Mouse (Mus musculus): ENCODE measurements around the gene Cnnm2. TPM values are rescaled to one million over a fixed set of nuclear protein-coding genes. Genes with fewer than 3 reads are reported as not detected.

The Cnnm2 gene
- polyA plus RNA-seq, 1 experiment from 2014 or later: 4.0 TPM

DNA sequence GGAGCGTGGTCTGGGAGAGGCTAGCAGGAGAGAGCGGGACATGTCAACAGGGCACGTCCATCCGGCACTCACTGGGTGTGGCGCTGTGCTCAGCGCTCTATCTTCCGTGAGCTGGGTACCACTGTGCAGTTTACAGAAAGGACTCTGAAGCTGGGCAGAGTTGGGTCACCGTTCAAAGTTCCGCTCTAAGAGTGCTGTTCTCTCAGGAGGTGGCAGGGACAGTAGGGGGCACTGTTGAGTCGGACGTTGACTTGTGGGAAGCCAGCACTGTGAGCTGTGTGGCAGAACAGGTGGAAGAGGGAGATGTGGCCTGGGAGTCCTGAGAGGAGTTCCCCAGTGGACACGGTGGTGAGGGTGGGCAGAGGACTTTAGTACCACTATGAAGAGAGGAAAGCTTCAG is 114.4 kb downstream of the Cnnm2 start:
- WGBS: 39% methylated on average over 12 of the region's 12 CpGs
- no peak for ATAC-seq (ENCODE audit: insufficient number of reproducible peaks, low FRiP score, low TSS enrichment, low read depth)
- no peak overlapping the region for H3K27ac ChIP-seq

DNA sequence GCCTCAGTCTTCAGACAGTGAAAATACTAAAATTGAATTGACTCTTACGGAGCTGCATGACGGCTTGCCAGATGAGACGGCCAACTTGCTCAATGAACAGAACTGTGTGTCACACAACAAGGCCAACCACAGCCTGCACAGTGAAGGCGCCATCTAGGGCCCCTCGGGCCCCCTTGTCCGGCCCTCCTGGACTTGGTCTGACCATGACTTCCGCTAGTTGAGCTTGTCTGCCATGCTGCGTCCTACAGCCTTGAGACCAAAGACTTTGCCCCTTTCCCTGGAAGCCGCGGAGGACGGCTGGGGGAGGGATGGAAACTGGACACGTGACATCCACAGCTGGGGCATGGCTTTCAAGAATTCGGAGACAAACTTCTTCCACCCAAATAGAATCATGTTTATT is 116.5 kb downstream of the Cnnm2 start:
- Histone ChIP-seq H3K36me3 (peaks cover 16% of the 10 kb centered on the region; the same call in 1 of the 2 replicates), H3K27me3 (no peaks in the 10 kb centered on the region), H3K4me3 (no peak overlapping the region), H3K9ac (no peak overlapping the region), H3K27ac (no peak overlapping the region), H3K4me1 (0 out of 2 replicates have a peak, but pooled peaks cover 3% of the 10 kb centered on the region), H3K4me2 (no peak overlapping the region), H3K9me3 (no peaks in the 10 kb centered on the region)
- WGBS: 87% methylated on average over 13 of the region's 13 CpGs
- no peak for ATAC-seq (ENCODE audit: insufficient number of reproducible peaks, low FRiP score, low TSS enrichment, low read depth)

More for the DNA sequence above, 114.4 kb downstream of the Cnnm2 start:
- Histone ChIP-seq H3K9ac (no peak overlapping the region), H3K4me2 (no peak overlapping the region), H3K4me3 (no peak overlapping the region), H3K36me3 (no peaks in the 10 kb centered on the region), H3K27me3 (no peaks in the 10 kb centered on the region), H3K9me3 (no peaks in the 10 kb centered on the region), H3K4me1 (0 out of 2 replicates have a peak, but pooled peaks cover 3% of the 10 kb centered on the region)

GRCm38 (mm10) chr19:46878346-46878745 is 117.0 kb downstream of the Cnnm2 start:
- H3K4me1 ChIP-seq: 0 out of 2 replicates have a peak, but pooled peaks cover 3% of the 10 kb centered on the region
- no peaks in the 10 kb centered on the region for H3K9me3 ChIP-seq
- 43% methylated on average over 13 of the region's 13 CpGs for WGBS
- H3K36me3 ChIP-seq: peaks cover 18% of the 10 kb centered on the region; the same call in 1 of the 2 replicates
- no peak overlapping the region for H3K4me2 ChIP-seq
- H3K27me3 ChIP-seq: no peaks in the 10 kb centered on the region
- no peak overlapping the region for H3K9ac ChIP-seq
- no peak for ATAC-seq (ENCODE audit: insufficient number of reproducible peaks, low FRiP score, low TSS enrichment, low read depth)
- H3K27ac ChIP-seq: no peak overlapping the region
- H3K4me3 ChIP-seq: no peak overlapping the region

DNA sequence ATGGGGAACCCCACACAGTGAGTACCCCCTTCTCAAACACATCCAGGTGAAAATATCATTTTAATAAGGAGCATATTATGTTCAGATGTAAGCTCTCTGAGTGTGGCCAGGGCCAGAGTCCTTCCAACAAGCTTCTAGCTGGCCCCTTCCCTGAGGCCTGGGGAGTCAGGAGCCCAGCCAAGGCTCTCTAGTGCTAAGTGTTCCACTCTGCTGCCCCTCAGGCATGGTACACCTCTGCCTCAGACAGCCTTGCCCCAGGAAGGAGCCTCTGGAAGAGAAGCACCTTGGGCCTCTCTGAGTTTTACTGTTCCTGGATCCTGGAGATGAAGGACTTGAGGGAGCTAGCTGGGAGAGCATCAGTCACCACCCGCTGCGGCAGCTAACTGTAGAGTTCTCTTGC is 118.5 kb downstream of the Cnnm2 start:
- H3K4me2 ChIP-seq: no peak overlapping the region
- H3K4me3 ChIP-seq: no peak overlapping the region
- no peaks in the 10 kb centered on the region for H3K27me3 ChIP-seq
- no peak overlapping the region for H3K9ac ChIP-seq
- ATAC-seq (ENCODE audit: insufficient number of reproducible peaks, low FRiP score, low TSS enrichment, low read depth): no peak
- no peak overlapping the region; the same call in 1 of the 2 replicates for H3K27ac ChIP-seq
- 94% methylated on average over 2 of the region's 2 CpGs for WGBS
- no peaks in the 10 kb centered on the region for H3K9me3 ChIP-seq
- H3K4me1 ChIP-seq: 0 out of 2 replicates have a peak, but pooled peaks cover 3% of the 10 kb centered on the region
- H3K36me3 ChIP-seq: peaks cover 29% of the 10 kb centered on the region

- Histone ChIP-seq H3K4me3 (no peak overlapping the region), H3K27ac (no peak overlapping the region), H3K27me3 (no peaks in the 10 kb centered on the region), H3K36me3 (peaks cover 81% of the 10 kb centered on the region), H3K9me3 (no peaks in the 10 kb centered on the region), H3K9ac (no peak overlapping the region), H3K4me1 (0 out of 2 replicates have a peak, but pooled peaks cover 2% of the 10 kb centered on the region), H3K4me2 (no peak overlapping the region)
- WGBS: 88% methylated on average over 4 of the region's 4 CpGs
- no peak for ATAC-seq (ENCODE audit: insufficient number of reproducible peaks, low FRiP score, low TSS enrichment, low read depth)
These were observed 124.0 kb downstream of the Cnnm2 start for GRCm38 (mm10) chr19:46885365-46885764.

GRCm38 (mm10) chr19:46886826-46887225 is 125.4 kb downstream of the Cnnm2 start:
- Histone ChIP-seq H3K4me2 (no peak overlapping the region), H3K4me3 (no peak overlapping the region), H3K4me1 (no peaks in the 10 kb centered on the region), H3K9ac (no peak overlapping the region), H3K27ac (no peak overlapping the region), H3K27me3 (no peaks in the 10 kb centered on the region), H3K36me3 (peaks cover 88% of the 10 kb centered on the region), H3K9me3 (no peaks in the 10 kb centered on the region)
- WGBS: 82% methylated on average over 7 of the region's 7 CpGs
- no peak for ATAC-seq (ENCODE audit: insufficient number of reproducible peaks, low FRiP score, low TSS enrichment, low read depth)

DNA sequence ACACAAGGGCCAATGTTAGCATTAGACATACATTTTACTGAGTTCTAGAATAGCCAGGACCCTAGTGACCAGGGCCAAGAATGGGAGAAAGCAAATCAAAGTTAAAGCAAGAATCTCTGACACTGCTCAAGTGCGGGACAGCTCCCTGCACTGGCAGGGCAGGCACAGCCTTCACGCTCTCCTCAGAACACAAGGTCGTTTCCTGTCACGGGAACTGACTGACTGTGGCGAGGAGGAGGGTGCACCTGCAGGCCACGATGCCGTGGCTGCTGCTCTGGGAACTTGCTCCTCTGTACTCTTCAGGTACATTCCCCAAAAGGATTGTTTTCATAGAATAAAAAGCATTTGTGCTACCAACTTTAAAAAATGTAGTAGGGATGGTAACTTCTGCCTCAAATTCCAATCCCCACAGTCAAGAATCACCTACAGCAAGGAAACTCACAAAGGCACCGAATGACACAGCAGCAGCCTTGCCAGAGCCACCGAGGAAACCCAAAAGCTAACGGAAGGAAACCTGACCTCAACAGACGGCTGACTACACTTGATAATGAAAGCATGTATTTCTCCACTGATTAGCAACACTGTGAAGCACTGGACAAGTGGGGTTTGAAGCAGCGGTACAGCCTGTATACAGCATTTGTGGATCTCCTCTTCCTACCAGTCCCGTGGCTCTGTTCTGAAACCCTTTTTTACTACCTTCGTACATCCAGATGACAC is 126.6 kb downstream of the Cnnm2 start:
- no peak for ATAC-seq (ENCODE audit: insufficient number of reproducible peaks, low FRiP score, low TSS enrichment, low read depth)
- Histone ChIP-seq H3K9me3 (no peaks in the 10 kb centered on the region), H3K27ac (no peak overlapping the region), H3K9ac (no peak overlapping the region), H3K27me3 (no peaks in the 10 kb centered on the region), H3K36me3 (peaks cover 89% of the 10 kb centered on the region), H3K4me3 (no peak overlapping the region), H3K4me2 (no peak overlapping the region), H3K4me1 (no peaks in the 10 kb centered on the region)
- WGBS: 77% methylated on average over 14 of the region's 14 CpGs

DNA sequence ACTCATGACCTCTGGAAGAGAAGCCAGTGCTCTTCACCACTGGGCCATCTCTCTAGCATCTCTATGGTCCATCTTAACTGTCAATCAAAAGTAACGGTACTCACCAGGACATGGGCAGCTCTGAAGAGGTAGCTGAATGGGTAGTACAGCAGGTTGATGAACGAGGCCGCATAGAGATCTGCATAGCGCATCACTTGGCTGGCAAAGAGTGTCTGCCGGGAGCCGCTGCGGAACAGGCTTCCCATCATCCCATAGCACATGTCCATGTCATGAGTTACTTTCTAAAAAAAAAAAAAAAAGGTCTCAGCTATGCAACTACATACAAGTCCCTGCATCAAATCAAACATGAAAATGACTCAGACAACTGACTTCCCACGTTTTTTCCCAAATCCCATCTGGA is 128.3 kb downstream of the Cnnm2 start:
- Histone ChIP-seq H3K36me3 (peaks cover 80% of the 10 kb centered on the region), H3K9me3 (no peaks in the 10 kb centered on the region), H3K9ac (no peak overlapping the region), H3K4me1 (no peaks in the 10 kb centered on the region), H3K4me3 (no peak overlapping the region), H3K27ac (no peak overlapping the region), H3K4me2 (no peak overlapping the region), H3K27me3 (no peaks in the 10 kb centered on the region)
- WGBS: 94% methylated on average over 8 of the region's 8 CpGs
- no peak for ATAC-seq (ENCODE audit: insufficient number of reproducible peaks, low FRiP score, low TSS enrichment, low read depth)

- Histone ChIP-seq H3K4me3 (no peak overlapping the region), H3K36me3 (peaks cover 77% of the 10 kb centered on the region), H3K27ac (no peak overlapping the region), H3K4me1 (no peaks in the 10 kb centered on the region), H3K27me3 (no peaks in the 10 kb centered on the region), H3K9ac (no peak overlapping the region), H3K9me3 (no peaks in the 10 kb centered on the region), H3K4me2 (no peak overlapping the region)
- no peak for ATAC-seq (ENCODE audit: insufficient number of reproducible peaks, low FRiP score, low TSS enrichment, low read depth)
- WGBS: 93% methylated on average over 8 of the region's 8 CpGs
These were observed 129.3 kb downstream of the Cnnm2 start for GRCm38 (mm10) chr19:46890657-46891056.

- Histone ChIP-seq H3K4me2 (no peak overlapping the region), H3K9me3 (no peaks in the 10 kb centered on the region), H3K4me3 (no peak overlapping the region), H3K27ac (no peak overlapping the region), H3K36me3 (peaks cover 70% of the 10 kb centered on the region), H3K9ac (no peak overlapping the region), H3K27me3 (no peaks in the 10 kb centered on the region), H3K4me1 (no peaks in the 10 kb centered on the region)
- ATAC-seq (ENCODE audit: insufficient number of reproducible peaks, low FRiP score, low TSS enrichment, low read depth): no peak
- 88% methylated on average over 3 of the region's 3 CpGs for WGBS
These were observed 131.5 kb downstream of the Cnnm2 start for GRCm38 (mm10) chr19:46892856-46893255.

GRCm38 (mm10) chr19:46893484-46893883 is 132.1 kb downstream of the Cnnm2 start:
- Histone ChIP-seq H3K9me3 (no peaks in the 10 kb centered on the region), H3K4me2 (no peak overlapping the region), H3K4me3 (no peak overlapping the region), H3K27me3 (no peaks in the 10 kb centered on the region), H3K27ac (no peak overlapping the region), H3K4me1 (no peaks in the 10 kb centered on the region), H3K36me3 (peaks cover 70% of the 10 kb centered on the region), H3K9ac (no peak overlapping the region)
- no peak for ATAC-seq (ENCODE audit: insufficient number of reproducible peaks, low FRiP score, low TSS enrichment, low read depth)
- WGBS: 91% methylated on average over 7 of the region's 7 CpGs

DNA sequence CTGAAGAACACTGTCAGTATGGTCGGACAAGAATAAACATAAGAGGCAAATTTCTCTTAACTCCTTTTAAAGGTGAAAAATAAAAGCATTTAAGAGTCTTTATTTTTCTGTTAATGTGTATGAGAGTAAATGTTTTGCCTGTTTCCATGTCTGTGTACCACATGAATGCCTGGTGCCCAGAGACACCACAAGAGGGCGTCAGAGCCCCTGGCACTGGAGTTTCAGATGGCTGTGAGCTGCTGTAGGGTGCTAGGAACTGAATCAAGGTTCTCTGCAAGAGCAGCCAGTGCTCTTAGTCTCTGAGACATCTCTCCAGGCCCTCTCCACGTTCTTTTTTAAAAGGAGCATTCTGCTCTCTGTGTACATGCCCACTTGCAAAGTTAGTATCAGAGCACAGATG is 135.7 kb downstream of the Cnnm2 start:
- WGBS: 84% methylated on average over 3 of the region's 3 CpGs
- ATAC-seq (ENCODE audit: insufficient number of reproducible peaks, low FRiP score, low TSS enrichment, low read depth): no peak

More for the DNA sequence above, 135.7 kb downstream of the Cnnm2 start:
- Histone ChIP-seq H3K4me3 (no peak overlapping the region), H3K9ac (no peak overlapping the region), H3K27me3 (no peaks in the 10 kb centered on the region), H3K27ac (no peak overlapping the region), H3K36me3 (peaks cover 44% of the 10 kb centered on the region), H3K9me3 (no peaks in the 10 kb centered on the region), H3K4me2 (no peak overlapping the region), H3K4me1 (no peaks in the 10 kb centered on the region)

Data from limb, embryonic 15.5 days (tissue).